Mouse (Mus musculus): ENCODE results near the gene Atp6v0a1. TPM values are rescaled to one million over a fixed set of nuclear protein-coding genes. Genes with fewer than 3 reads are reported as not detected.

Atp6v0a1 gene
- 10 to 100 TPM in 1 of 2 experiments, 1 to 10 TPM in 1; 7.0 to 15.7 TPM for polyA plus RNA-seq (2017; shearing (Covaris generic))

DNA sequence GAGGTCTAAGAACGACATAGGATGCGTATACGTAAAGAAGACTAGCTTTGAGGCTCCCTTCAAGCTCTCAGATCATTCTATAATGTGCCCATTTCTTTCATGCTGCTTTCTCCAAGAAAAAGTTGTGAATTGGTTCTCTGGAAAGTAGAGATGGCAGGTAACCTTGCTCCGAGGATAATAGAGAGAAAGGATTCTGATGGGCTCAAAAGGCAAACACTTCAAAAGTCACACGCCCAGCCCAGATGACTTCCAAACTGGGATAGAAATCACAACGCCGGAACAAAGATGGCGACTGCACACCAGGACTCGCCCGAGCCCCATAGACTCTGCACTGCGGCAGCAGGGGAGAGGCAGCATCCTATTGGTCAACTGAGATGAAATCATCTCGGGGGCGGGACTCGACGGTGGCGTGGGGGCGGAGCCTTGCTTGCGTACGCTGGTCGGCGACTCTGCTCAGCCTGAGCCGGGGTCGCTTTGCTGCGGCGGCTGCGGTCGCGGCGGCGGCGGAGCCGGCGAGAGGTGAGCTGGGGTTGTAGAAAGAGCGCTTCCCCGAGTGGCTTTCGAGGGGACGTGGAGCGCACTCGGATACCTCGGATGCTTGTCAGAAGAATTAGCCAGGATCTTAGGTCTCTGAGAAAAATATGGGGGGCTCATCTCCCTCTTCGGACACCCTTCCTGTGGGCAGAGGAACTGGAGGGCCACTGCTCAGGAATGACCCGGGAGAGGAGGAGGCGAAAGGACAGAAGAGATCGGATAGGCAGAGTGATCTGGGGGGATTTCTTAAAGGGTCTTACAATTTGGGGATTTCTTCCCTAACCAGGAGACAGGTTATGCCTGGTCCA is at the start of gene Atp6v0a1:
Gene Atp6v0a1, plus strand, starts transcription at position 407 of the 842 bp plus-strand sequence.
- ATAC-seq: peak; percentile 88

GRCm38 (mm10) chr11:100959464-100959810 is 49.8 kb upstream of the Atp6v0a1 start:
- peak; percentile 45 for ATAC-seq

- no peak for ATAC-seq
Measured at GRCm38 (mm10) chr11:100959826-100960225, 49.4 kb upstream of the Atp6v0a1 start.

- ATAC-seq: no peak
Measured at GRCm38 (mm10) chr11:100960540-100960939, 48.7 kb upstream of the Atp6v0a1 start.

DNA sequence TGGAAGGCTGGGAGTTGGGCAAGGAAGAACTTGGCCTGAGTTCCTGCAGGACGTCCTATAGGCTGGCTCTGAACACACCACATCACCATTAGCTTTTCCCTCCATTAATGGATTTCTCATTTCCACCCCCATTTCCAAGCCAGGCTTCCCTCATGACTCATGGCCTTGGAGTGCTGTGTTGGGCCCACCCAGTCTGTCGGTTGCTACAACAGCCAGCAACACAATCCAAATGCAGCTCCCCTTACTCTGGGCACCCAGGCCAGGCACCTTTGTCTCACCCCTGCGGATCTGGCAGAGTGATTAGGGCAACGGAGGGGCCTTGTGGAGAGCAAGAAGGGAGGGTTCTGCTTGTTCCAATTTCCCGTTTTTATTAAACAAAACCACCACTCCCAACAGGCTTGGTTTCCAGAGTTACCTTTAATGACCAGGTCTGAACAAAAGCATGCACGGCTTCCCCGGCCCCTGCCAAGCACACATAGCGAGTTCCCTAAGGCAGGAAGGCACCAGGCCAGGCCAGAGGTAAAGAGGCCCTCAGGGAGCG is 46.8 kb upstream of the Atp6v0a1 start:
- no peak for ATAC-seq

GRCm38 (mm10) chr11:100963647-100964046 is 45.6 kb upstream of the Atp6v0a1 start:
- no peak for ATAC-seq

DNA sequence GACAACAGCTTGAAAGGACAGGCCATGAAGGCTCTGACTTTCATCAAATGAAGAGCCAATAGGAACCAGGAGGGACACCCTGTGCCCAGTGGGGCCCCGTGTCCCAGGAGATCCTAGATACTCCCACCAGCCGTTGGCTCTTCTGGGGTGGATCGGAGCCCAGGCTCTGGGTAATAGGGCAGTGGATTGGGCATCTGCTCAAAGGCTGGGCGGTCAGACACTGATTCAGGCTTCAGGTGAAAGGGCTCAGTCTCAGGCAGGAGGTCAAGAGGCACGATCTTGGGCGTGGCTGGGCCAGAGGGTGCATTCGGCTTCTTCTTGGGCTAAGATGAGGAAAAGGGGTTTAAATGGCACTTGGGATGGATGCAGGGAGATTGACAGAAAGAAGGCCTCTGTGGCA is 45.1 kb upstream of the Atp6v0a1 start:
- no peak for ATAC-seq

GRCm38 (mm10) chr11:100964901-100965542 is 44.2 kb upstream of the Atp6v0a1 start:
- no peak for ATAC-seq

DNA sequence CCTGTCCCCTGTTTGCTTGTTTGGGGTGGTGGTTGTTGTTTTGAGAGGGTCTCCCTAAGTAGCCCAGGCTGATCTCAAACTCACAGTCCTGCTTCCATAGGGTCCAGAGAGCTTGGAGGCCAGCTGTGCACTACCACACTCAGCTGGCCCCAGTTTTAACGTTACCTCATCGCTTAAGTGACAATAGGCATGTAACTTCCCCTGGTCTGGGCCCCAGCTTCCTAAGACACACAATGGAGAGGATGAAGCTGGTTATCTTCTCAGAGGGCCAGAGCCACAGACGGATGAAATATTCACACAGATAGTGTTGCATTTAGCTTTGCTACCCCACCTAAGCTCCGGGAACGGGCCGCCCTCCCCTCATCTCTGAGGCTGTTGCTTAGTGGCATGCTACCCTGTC is 43.5 kb upstream of the Atp6v0a1 start:
- ATAC-seq: no peak

DNA sequence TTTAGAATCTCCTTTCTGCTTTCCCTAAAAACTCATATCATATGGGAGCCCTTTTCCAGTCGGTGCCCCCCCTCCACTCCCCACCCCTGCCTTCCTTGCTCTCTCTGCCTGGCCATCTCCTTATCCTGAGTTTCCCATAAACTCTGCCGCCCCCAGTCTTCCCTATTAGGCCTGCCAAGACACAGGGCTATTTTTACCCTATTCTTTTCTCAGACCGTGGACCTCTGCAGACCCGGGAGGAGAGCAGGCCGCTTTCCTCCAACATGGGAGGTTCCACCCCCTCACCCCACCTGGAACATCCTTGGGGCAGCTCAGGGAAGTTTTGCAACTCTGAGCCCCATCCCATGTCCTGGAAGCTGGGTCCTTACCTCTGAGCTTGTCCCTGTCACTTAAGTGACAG is 41.9 kb upstream of the Atp6v0a1 start:
- no peak for ATAC-seq

DNA sequence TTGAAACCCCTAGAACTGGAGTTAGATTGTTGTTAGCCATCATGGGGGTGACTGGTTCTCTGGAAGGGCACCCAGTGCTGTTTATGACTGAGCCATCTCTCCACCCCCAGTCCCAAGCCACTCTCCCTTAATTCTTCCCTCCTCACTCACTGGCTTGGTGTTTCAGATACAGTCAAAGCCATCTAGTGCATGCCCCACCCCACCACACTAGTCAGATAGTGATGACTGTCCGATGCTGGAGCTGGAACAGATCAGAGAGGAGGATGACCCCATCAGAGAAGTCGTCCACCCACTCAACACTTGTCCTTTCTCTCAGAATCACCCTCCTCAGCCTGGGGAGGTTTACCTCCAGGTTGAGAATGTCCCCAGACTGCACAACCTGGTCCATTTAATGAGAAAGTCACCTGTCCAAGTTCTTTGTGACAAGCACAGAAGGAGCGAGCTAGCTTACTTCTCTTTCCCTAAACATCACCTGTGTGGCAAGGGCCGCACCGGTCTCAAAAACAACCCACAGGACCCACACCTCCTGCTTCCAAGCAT is 41.3 kb upstream of the Atp6v0a1 start:
- no peak for ATAC-seq

- no peak for ATAC-seq
Measured at GRCm38 (mm10) chr11:100968501-100968900, 40.8 kb upstream of the Atp6v0a1 start.

DNA sequence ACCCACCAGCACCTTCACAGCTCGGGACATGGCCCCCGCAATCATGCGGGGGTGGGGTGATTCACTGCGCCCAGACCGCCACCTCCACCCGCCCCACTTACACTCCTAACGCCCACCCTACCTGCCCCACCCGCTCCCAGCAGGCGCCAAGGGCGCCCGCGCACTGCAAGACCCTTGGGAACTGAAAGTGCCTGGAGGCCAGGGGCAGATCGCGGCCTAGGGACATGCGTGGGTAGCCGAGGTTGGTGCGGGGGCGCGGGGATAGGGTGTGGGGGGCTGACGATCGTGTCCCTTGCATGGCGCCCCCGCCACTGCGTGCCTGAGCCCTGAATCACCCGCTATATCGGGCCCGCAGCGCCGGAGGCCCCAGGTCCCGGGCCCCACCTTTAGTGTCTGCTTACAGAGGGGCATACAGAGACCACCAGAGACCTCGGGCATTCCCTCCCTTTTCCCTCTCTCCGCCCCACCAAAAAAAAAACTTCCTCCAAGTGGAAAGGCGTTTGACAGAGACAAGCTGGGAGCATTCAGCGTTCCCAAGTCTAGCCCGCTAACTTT is 40.0 kb upstream of the Atp6v0a1 start:
- no peak for ATAC-seq

DNA sequence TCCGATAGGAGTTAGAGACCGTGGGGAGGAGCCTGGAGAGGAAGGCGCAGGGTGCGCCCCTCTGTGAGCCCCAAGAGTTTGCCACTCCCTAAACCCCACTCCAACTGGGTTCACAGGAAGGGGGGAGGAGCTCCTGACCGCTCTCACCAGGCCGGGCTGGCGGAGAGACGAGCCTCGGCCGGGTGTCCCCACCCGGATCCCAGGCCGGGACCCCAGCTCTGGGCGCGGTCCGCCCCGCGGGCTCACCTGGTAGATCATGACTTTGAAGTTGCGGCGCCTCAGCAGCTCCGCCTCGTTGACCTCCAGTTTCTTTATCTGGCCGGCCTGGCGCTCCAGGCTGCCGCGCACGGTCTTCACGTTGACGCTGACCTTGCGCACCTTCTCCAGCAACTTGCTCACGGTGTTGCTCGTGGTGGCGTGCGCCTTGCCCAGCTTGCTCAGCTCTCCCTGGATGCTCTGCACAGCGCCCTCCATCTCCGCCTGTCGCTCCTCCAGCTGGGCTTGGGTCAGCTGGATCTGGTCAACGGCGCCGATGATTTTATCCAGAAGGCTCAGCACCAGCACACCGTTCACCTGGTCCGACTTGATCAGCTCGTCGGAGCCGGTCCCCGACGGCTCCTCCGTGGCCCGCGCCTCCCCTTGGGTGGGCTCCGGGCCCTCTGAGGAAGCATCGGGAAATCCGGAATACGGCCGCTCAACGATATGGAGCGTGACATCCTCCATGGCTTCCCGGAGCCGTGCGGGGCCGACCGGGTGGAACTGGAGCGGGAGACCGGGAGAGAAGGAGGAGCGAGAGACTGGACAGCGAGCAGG is 39.3 kb upstream of the Atp6v0a1 start:
- ATAC-seq: no peak

GRCm38 (mm10) chr11:100970557-100970937 is 38.7 kb upstream of the Atp6v0a1 start, which contains the start of gene Cavin1:
TSS of gene Cavin1 (minus strand) at chr11:100970887.
- no peak for ATAC-seq

DNA sequence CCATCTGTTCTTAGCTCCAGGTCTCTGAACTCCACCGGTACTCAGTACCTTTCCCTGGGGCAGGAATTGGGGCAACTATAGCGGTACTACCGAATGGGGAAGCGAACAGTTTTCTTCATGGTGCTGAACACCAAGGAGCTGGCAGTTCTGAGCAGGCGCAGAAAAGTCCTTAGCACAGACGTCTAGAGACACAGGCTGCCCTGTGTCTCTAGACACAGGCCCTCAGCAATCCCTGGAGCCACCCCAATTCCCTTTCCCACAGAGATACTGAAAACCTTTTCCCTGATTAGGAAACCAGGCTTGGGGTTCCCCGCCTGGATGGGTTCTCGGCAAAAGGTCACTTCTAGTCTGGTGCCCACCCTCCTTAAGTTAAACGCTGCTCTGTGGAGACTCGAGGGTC is 37.8 kb upstream of the Atp6v0a1 start:
- no peak for ATAC-seq

- ATAC-seq: no peak
Measured at GRCm38 (mm10) chr11:100973245-100973644, 36.0 kb upstream of the Atp6v0a1 start.

DNA sequence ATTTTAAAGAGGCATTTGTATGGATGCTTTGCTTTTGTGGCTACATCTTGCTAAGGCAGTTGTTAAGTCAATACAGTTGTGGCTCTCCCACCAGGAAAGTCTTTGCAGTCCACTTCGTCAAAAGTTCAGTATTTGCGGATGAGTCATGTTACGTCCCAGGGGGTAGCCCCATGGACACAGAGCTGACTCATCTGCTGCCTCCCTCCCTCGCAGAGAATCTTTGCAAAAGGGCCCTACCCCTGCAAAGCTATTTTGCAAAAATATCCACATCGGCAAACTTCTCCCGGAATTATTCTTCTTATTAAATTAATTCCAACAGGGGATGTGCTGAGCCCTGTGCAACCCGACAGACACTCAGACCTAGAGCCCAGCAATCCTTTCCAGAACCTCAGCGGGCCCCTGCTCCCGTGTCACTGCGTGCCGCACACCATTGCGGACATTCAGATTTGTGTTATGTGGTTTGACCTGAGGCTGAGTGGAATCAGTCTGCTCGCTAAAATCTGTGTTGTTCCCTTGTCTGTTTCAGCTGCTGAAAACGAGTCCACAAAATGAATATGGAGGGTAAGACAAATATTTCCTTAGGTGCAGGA is 34.8 kb upstream of the Atp6v0a1 start:
- ATAC-seq: no peak

- no peak for ATAC-seq
Measured at GRCm38 (mm10) chr11:100975241-100975640, 34.0 kb upstream of the Atp6v0a1 start.

GRCm38 (mm10) chr11:100979887-100980286 is 29.4 kb upstream of the Atp6v0a1 start:
- no peak for ATAC-seq

DNA sequence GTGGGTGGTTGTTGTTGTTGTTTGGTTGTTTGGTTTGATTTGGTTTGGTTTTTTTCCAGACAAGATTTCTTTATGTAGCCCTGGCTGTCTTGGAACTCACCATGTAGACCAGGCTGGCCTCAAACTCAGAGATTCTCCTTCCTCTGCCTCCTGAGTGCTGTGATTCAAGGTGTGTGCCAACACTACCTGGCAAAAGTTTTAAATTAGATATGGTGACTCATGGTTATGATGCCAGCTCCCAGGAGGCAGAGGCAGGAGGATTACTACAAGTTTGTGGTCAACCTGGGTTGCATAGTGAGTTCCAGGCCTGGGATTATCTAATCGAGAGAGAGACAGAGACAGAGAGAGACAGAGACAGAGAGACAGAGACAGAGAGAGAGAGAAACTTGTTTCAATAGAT is 28.8 kb upstream of the Atp6v0a1 start:
- ATAC-seq: no peak

DNA sequence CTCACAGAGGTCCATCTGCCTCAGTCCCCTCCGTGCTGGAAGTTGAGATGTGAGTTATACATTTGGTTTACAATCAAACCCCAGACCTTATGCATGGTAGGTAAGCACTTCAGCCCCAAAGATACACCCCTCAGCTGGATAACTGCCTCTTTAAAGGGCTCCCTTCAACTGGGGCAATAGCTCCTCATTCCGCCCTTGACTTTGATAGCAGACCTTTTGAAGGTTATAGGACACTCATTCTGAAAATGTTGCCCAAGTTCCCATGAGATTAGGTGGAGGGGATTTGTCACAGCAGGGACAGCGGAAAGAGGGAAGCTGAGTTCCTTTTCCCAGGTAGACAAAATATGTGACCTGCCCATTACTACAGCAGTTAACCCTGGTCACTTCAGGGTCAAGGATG is 28.0 kb upstream of the Atp6v0a1 start:
- ATAC-seq: no peak

All from CD4-positive, CD25-positive, alpha-beta regulatory T cell, adult 4 months (primary cell).